Mouse (Mus musculus): ENCODE measurements at regions not wholly inside any gene's neighbourhood (a gene's known extent, or its start where the extent isn't known, plus 50 kb on each side); places are given as distances from the start of the nearest gene placed in this dataset.
A peak's percentile ranks its signal among the peaks of the same experiment; 100 is the strongest.

GRCm38 (mm10) chr10:54993641-54994040, 917.2 kb upstream of the Man1a start:
- no peak for DNase-seq (ENCODE audit: low spot score)

- DNase-seq (ENCODE audit: low spot score), result no peak
Measured at GRCm38 (mm10) chr10:54955900-54956299, 879.5 kb upstream of the Man1a start.

- DNase-seq (ENCODE audit: low spot score), result no peak
Measured at GRCm38 (mm10) chr10:54941195-54942062, 865.0 kb upstream of the Man1a start.

GRCm38 (mm10) chr10:54939514-54939913, 863.1 kb upstream of the Man1a start:
- DNase-seq (ENCODE audit: low spot score), result peak; percentile 6
